Mouse (Mus musculus): ENCODE results near the gene Rab5c.
A peak's percentile ranks its signal among the peaks of the same experiment; 100 is the strongest.

Rab5c gene

DNA sequence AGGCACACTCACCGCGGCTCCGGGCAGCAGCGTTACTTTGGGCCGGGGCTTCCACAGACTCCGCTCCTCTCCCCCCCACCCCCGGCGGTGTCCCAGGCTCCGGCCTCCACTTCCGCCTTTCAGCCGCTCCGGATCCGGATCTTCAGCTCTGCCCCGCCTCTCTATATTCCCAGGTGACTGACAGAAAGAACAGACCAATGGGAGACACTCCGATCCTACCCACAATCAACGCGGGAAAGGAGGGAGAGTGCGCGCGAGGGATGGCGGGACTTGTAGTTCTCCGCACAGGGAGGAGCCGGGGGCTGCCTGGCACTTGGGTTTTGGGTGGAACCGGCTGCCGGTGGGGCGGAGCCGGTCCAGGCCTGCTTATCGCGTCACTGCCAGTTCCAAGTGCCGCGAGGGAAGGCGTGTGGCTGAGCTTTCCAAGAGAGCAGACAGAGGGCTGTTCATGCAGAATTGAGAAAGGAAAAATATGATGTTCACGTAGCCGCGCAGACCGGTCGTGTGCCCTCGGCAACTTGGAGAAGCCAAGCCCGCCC lies at the start of gene Rab5c:
TSS of gene Rab5c (minus strand) at position 150 of the 539 bp plus-strand sequence.
- peak; percentile 99 for DNase-seq

DNA sequence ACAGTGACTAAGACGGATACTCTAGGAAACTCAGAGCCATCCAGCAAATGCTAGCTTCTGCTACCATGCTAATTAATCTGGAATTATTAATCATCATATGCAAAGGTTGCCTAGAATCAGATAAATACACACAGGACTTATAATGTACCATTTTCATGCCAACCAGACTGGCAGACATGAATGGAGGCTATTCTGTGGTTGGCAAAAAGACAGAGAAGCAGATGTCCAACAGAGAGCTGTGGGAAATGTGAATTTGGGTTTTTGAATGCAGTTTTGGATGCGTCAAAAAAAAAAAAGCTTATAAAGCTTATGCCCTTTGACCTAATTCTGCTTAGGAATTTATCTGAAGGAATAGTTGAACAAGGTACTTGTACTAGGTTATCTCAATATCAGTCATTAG lies 47.8 kb upstream of the Rab5c start:
- DNase-seq: no peak

DNA sequence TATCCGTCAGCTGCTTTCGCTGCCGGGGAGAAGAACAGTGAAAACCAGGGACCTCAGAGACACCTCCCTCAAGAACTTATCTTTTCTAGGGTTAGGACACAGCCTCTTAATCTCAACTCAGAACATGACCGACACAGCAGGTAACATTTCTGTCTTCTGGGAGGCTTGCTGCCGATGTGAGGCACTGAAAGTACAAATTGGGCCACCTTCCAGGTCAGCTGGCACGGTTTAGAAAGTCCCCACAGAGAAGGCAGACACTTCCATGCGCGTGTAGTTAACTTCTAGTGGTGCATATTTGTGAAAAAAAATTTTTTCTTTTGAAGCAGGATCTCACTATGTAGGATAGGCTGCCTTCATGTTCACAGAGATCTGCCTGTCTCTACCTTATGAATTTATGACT lies 46.3 kb upstream of the Rab5c start:
- no peak for DNase-seq

DNA sequence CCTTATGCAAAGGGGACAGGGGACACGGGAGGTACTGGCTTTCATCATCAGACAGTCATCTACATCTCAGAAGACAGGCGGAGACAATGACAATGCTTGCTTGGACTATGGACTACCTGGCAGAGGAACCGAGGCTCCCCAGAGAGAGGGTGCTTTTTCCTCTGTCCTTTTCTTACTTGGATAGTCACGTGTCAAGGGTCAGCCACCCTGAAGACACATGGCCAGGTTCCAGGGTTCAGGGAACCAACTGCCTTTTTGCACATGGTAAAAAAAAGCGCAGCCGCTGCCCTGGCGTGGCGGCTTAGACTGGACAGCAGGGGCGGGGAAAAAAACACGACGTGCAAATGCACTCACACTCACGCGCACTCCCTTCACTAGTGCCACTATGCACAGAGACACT lies 44.6 kb upstream of the Rab5c start:
- no peak for DNase-seq

DNA sequence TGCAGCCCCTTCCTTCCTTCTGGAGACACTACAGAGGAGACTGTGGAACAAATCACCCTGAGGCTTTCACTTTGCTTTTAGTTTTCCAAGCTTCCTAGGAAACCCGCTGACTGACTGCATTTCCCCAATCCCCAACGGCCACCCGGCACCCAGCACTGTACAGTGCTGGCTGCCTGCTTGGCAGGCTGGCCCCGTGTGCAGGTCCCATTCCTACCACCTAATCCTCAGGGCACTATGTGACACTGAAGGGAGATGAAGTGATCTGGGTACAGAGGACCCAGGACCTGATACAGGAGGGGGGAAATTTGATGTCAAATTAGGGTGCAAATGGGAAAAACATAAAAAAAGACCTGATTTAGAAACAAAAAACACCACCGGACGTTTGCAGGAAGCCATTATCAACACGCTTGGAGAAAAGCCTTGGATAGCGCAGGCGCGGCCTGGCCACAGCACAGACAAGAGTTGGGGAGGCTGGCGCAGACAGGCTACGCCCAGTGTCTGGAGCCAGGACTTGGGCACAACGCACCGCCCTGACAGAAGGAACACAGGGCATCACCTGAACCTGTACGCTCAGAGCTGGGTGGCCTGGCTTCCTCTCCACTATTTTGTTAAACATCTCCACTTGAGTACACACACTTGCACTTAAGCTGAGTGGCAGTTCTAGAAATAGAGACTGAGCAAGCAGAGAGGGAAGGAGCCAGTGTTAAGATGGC lies 43.9 kb upstream of the Rab5c start:
- no peak for DNase-seq

DNA sequence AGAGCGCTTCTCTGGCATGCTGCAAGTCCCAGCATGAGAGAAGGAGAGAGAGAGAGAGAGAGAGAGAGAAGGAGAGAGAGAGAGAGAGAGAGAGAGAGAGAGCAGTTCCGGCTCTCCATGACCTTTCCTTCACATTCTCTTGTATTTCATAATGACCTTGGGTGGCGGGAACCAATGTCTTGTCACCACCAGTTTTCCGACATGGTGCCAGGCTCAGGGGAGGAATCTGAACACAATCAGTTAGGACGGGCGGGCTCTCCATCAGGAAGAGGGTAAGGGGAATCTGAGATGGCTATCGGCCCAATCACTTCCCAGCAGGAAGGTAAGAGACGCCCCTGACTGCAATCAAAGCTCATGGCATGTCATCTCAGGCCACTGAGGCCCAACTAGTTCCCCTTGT lies 42.2 kb upstream of the Rab5c start:
- DNase-seq: no peak

DNA sequence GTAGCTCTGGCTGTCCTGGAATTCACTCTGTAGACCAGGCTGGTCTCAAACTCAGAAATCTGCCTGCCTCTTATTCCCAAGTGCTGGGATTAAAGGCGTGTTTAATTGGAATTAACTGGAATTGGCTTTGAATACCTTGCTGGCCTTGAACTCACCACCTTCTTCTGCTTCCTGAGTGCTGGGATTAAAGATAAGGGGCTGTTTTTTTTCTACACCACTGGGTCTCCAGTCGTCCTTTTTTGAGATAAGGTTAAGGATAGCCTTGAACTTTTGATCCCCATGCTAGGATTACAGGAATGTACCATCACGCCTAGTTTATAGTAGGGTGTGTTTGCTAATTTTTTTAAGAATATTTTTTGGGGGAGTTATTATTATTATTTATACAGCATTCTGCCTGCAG lies 40.1 kb upstream of the Rab5c start:
- DNase-seq: no peak

DNA sequence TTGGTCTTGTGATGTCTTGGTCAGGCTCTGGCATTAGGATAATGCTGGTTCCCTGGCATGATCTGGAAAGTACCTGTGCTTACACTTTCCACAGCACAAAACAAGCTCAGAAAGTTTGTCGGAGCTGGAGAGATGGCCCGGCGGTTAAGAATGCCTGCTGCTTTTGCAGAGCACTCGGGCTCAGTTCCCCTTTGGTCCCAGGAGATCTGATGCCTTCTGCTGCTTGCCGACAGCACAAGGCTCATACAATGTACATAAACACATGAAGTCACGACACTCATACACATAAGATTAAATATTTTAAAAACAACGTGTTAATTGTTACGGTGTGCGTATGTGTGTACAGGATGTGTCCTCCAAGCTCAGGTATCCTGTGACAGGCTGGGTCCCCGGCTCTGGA lies 37.9 kb upstream of the Rab5c start:
- no peak for DNase-seq

DNA sequence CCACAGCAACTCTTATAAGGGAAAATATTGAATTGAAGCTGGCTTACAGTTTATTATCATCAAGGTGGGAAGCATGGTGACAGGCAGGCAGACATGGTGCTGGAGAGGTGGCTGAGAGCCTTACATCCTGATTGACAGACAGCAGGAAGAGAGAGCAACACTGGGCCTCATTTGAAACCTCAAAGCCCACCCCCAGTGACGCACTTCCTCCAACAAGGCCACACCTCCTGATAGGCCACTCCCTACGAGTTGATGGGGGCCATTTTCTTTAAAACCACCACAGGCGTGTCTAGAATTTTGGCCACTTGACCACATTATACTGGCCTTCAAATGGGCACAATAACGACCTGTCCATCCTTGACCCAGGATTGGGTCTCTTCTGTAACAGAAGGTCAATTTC lies 36.2 kb upstream of the Rab5c start:
- no peak for DNase-seq

DNA sequence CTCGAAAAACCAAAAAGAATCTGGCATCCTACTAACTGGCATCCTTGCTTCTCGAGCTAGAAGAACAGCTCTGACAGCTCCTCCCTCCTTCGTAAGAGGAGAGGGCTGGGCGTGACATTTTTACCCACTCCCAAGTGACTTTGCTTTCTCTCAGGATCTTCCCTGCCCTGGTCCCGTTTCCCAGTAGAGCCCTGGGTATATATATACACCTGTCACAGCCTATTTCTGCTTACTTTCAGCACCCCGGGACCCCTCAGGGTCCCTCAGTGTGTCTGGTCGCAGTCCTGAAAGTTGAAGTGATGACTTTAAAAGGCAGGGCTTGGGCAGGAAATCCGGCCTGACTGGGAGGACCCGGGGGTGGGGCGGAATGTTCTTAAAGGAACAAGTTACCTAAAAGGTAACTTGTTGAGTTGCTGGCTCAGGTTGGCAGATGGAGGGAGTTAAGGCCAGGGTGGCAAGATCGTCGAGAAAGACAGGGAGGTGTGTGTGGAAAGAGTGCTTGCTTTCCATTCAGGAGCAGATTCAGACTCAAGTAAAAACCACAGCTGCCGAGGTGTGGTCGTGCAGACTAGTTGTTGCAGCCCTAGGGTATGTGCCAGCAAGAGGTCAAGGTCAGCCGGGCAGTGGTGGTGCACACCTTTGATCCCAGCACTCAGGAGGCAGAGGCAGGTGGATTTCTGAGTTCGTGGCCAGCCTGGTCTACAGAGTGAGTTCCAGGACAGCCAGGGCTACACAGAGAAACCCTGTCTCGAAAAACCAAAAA lies 32.8 kb upstream of the Rab5c start, which contains the start of gene Ghdc:
TSS of gene Ghdc (minus strand) at position 312 of the 763 bp plus-strand sequence.
- peak; percentile 74 for DNase-seq

DNA sequence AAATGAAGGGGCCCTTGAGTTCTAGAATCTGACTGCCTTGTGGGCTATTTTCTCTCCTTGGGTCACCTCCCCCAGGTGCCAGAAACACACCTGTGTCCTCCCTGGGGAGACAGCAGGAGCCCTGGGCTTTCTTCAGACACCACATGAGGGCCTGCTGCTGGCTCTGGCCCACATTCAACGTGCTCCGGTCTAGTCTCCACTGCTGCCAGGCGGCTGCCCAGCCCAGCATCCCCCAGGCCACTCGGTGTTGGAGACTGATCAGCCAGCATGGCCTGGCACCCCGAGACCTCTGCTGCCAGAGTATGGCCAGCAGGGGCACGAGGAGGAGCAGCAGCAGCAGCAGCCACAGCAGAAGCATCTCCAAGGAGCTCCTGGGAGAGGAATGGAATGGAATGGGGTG lies 32.0 kb upstream of the Rab5c start:
- DNase-seq: no peak

DNA sequence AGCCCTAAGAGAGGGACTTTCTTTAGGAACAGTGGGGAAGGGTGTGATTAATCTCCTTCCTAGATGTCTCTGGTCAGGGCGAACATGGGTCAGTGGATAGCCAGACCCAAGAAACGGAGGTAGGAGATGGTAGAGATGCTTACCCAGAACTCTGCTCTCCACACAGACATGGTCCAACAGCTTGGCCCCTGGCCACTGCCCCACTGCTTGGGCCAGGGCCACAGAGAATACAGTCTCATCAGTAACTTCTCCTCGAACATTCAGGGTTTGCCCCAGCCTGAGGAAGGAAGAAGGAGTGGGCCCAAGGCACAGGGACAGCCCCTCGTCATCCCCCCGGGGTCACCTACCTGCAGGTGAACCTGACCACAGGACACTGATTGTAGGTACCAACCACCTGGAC lies 29.9 kb upstream of the Rab5c start:
- no peak for DNase-seq

DNA sequence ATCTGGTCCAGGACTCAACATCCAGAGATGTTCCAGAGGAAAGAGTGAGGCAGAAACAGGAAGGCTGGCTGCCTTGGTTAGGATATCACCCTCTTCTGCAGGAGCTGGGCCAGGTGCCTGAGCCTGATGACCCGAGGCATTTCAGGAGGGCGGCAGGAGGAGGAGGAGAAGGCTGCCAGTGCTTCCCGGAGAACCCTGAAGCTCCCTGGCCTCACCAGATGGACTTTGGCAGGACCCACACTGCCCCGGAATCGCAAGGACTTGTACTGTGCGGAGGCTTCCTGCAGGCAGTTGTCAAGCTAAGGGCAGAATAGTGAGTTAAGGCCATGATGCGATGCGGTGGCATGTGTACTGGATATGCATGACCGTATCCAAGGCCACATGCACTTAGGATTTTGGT lies 28.7 kb upstream of the Rab5c start:
- no peak for DNase-seq

DNA sequence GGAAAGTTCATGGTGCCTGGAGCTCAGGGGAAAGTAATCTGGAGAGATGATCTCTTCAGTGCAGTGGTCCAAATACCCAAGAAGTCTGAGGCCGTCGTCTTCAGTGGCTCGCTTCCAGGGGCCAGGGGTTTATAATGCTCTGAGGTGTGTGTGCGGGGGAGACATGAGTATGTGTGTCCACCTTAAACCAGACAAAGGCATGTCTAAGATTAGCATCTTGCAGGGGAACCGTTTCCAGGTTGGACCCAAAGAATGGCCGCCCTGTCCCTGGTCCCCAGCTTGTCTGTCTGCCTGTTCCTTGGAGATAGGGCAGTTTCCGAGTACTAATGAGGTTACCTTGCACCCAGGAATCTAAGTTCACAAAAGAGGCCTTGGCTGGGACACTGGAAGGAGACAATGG lies 24.8 kb upstream of the Rab5c start, which contains the start of gene Hcrt:
TSS of gene Hcrt (minus strand) at position 101 of the 400 bp plus-strand sequence.
- DNase-seq: no peak

DNA sequence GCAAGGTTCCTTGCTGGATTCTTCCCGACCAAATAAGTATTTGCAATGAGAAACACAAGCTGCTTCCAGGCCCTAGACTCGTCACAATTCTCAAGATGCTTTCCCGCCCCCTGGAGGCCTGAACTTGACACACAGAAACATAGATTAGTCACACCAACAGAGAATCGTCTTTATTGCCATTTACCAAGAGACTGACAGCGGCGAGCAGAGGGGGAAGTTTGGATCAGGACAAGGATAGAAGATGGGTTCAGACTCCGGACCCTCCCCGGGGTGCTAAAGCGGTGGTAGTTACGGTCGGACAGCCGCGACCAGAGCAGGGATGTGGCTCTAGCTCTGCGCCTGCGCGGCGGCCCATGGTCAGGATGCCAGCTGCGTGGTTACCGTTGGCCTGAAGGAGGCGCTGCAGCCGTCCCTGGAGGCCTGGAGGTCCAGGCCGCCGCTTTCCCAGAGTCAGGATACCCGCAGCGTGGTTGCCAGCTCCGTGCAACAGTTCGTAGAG lies 23.6 kb upstream of the Rab5c start:
- DNase-seq: peak; percentile 89

DNA sequence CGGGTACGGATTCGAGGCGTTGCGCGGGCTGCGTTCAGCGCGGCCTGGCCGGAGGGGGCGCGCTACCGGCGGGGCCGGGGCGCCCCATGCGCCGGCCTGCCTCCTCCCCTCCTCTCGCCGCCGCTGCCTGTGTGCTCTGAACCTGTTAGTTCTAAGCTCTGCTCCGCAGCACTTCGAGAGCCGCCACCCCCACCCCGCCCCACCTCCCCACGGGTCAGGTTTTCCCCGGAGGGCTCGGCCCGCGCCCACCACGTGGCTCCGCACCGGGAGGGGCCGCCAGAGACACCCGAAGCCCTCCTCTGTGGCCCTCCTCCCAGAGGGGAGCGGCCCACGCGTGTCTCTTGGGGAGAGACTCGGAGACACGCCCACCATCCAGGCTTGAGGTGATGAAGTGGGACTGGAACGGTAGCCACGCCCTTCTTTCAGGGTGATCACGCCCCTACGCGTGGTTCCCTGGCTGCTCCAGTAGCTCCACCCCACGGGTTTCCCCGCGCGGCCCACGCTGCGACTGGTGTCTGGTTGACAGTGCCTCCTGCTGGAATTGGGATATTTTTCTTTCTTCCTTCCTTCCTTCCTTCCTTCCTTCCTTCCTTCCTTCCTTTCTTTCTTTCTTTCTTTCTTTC lies 21.7 kb upstream of the Rab5c start, which contains the start of gene Kcnh4:
TSS of gene Kcnh4 (minus strand) at position 332 of the 623 bp plus-strand sequence.
- peak; percentile 84 for DNase-seq

DNA sequence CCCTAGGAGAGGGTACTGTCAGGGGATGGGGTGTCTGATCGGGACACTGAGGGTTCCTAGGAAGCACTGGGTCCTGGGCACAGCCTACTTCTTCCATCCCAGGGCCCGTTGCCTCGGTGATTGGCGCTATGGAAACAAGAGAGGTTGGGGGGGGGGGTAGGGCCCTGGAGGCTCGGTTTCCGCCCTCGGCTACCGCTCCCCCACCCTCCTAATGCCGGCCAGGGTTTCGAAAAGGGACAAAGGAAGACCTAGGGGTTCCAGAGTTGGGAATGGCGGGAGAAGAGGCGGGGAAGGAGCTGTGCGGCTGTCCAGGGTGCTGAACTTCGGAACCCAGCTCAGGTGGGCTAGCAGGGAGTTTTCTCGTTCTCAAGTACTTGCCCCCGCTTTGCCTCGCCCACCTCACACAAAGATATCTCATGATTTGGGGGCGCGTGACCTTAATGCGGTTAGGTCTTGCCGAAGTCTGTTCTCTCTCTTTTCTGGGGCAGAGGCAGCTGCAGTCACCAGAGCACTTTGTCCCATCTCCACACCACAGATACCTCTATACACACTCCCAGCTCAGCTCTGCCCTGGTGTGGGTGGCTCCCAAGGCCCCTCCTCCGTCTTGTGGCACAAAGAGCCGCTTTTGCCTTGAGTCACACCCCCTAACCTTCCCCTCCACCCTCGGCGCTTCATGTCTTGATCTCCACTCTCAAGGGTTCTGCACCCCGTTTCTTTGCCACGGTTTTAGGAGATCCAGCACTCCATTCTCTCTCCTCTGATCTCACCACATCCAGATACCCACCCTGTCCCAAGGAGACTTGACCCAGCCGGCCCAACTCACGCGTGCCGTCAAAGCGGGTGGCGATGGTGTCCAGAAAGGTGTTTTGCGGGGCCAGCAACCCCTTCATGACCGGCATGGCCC lies 20.9 kb upstream of the Rab5c start:
- DNase-seq: peak; percentile 26

DNA sequence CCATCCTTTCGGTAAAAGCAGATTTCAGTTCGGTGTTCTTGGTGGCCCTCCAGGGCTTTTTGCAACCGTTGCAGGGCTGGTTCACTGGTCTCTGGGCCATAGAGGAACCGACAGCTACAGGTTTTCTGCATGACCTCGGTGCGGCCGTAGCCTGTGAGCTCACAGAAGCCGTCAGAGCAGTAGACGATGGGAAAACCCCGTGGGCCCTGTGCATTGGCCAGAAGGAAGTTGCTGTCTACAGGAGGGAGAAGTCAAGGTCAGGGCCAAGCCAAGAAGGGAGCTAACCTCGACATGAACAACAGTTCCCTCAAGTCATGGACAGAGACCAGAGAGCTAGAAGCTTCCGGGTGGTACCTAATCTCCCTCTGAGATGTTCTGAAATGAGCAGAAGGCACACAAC lies 19.6 kb upstream of the Rab5c start:
- DNase-seq: no peak

DNA sequence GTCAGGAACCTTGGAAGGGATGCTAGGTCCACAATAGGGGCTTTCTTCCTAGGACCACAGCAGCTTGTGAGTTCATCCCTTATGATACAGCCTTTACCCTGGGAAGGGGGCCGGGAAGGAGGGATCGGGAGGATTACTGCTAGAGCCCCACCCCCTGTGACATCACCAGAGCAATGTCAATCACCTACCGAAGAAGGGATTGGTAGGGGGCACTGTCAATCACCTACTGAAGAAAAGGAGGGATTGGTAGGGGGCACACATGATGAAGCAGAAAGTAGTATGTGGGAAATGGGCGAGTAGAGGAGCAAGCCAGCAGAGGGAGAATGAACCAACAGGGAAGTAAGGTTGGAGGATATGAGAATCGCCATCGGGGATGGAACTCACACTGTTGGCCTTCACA lies 18.5 kb upstream of the Rab5c start:
- DNase-seq: no peak

DNA sequence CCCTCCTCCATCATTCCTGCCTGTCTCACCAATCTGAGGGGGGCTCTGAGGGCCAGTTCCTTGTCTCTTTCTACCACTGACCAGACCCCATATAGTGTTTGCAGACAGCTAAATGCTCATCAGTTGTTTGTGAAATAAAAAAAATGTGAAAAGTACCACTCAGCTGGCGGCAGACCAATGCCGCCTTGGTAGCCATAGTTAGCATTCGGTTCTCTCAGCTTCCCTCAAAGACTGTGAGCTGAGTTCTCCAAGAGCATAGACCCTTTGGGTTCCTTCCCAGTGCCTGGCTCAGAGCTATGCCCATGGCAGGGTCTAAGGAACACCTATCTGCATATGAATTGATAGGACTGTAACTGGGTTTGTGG lies 16.7 kb upstream of the Rab5c start:
- peak; percentile 45 for DNase-seq

DNA sequence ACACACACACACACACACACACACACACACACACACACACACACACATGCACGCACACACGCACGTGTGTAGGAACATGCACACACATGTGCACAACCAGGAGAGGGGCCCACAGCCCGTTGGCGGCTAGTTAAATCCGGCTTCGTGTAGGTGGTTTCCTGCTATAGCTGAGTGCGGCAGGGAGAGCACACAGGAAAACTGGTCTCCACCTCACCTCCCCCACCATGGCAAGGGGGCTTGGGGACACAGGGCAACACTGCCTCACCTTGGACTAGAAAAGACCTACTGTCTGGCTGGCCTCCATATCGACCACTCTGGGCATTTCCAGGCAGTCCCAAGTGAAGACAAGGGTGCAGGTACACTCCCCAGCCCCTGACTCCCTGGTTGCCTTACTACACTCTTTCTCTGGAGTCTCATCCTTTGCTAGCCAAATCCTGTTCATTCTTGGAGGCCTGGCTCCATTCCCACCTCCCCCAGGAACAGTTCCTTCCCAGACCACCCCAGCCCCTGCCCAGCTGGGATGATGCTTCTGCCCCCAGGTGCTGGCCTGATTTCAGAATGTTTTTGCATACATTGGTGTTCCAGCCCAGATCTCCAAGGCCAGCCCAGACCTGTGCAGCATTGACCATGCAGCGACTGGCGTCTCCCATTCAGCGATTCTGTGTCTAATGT lies 16.1 kb upstream of the Rab5c start:
- DNase-seq: peak; percentile 73

DNA sequence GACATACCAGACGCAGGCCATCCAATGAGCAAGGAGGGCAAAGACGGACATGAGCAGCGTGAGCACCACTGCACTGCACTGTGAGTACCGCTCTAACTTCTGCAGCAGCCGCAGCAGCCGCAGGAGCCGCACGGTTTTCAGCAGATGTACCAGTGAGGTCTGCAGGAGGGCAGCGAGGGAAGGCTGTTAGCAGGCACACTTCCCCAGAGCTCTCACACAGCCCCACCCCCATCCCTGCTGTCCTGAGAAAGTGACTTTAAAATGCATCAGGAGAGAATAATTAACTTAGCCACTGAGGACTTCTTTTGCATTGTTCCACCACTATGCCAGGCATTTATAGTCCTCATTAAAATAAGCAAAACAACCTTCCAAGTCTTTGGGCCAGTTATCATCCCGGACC lies 14.3 kb upstream of the Rab5c start:
- no peak for DNase-seq
